Mouse (Mus musculus) stomach, postnatal 0 days (tissue): ENCODE data around the gene Pigo. TPM values are rescaled to one million over a fixed set of nuclear protein-coding genes. Genes with fewer than 3 reads are reported as not detected.
A peak's percentile ranks its signal among the peaks of the same experiment; 100 is the strongest.

Experiments used
- ATAC-seq: fragments of 200-750 bp; cut with Nextera tagmentation; 2 replicates; pipeline ENCODE4 v1.8.0; 2017; ENCODE audit not compliant: low FRiP score, low TSS enrichment
- DNase-seq: peaks from one replicate; pipeline ENCODE4 v3.0.0-alpha.2; 2016; ENCODE audit warnings: low spot score
- H3K27ac ChIP-seq: fragments of 300-500 bp; sonication (generic); replicated peaks from 2 replicates; pipeline ENCODE4 v1.5.1; 2014; ENCODE audit warnings: mild to moderate bottlenecking, control low read depth
- H3K27me3 ChIP-seq: fragments of 300-500 bp; sonication (generic); 2 replicates; pipeline ENCODE4 v1.6.1; 2014; ENCODE audit warnings: low read length; ENCODE audit not compliant: control insufficient read depth, insufficient read depth
- H3K36me3 ChIP-seq: fragments of 300-500 bp; sonication (generic); 2 replicates; pipeline ENCODE4 v1.6.1; 2014; ENCODE audit warnings: low read length, mixed read lengths; ENCODE audit not compliant: control insufficient read depth, insufficient read depth
- H3K4me1 ChIP-seq: fragments of 300-500 bp; sonication (generic); replicated peaks from 2 replicates; pipeline ENCODE4 v1.6.1; 2014; ENCODE audit warnings: antibody characterized with exemption; ENCODE audit not compliant: control insufficient read depth, insufficient read depth
- H3K4me2 ChIP-seq: fragments of 300-500 bp; sonication (generic); replicated peaks from 2 replicates; pipeline ENCODE4 v1.6.1; 2014; ENCODE audit warnings: low read depth, mild to moderate bottlenecking, control low read depth, moderate library complexity
- H3K4me3 ChIP-seq: fragments of 300-500 bp; sonication (generic); 2 replicates; pipeline ENCODE4 v1.5.1; 2014; ENCODE audit warnings: low read depth, low read length, control low read depth
- H3K9ac ChIP-seq: fragments of 300-500 bp; sonication (generic); 2 replicates; pipeline ENCODE4 v1.6.1; 2014; ENCODE audit warnings: mild to moderate bottlenecking, low read length, control low read depth, mixed read lengths
- H3K9me3 ChIP-seq: fragments of 300-500 bp; sonication (generic); 2 replicates; pipeline ENCODE4 v1.6.1; 2016; ENCODE audit warnings: low read length; ENCODE audit not compliant: control insufficient read depth
- CTCF ChIP-seq: IDR thresholded peaks from 2 replicates; pipeline ENCODE4 v1.5.1; 2016; ENCODE audit warnings: antibody characterized with exemption, low read depth, mild to moderate bottlenecking, moderate library complexity
- EP300 ChIP-seq: optimal IDR thresholded peaks from 2 replicates; pipeline ENCODE3; 2016; ENCODE audit warnings: antibody characterized with exemption
- WGBS: fragments of 180-500 bp; shearing (Covaris S2); extraction: QIAGEN DNeasy Blood & Tissue Kit; methylation state at CpG from one replicate; pipeline ENCODE4 v1.1.7; 2014; 5-methylcytosine and 5-hydroxymethylcytosine counted together
- polyA plus RNA-seq: library from polyadenylated mRNA; unstranded; fragments of >200 nt; fragmentation: Nextera tagmentation; extraction: Ambion mirVana; gene quantifications from 2 replicates; pipeline ENCODE4 v1.2.1, GENCODE M21; 2015

Gene Pigo
- polyA plus RNA-seq, 1 experiment from 2014 or later, result 10.3 TPM

DNA sequence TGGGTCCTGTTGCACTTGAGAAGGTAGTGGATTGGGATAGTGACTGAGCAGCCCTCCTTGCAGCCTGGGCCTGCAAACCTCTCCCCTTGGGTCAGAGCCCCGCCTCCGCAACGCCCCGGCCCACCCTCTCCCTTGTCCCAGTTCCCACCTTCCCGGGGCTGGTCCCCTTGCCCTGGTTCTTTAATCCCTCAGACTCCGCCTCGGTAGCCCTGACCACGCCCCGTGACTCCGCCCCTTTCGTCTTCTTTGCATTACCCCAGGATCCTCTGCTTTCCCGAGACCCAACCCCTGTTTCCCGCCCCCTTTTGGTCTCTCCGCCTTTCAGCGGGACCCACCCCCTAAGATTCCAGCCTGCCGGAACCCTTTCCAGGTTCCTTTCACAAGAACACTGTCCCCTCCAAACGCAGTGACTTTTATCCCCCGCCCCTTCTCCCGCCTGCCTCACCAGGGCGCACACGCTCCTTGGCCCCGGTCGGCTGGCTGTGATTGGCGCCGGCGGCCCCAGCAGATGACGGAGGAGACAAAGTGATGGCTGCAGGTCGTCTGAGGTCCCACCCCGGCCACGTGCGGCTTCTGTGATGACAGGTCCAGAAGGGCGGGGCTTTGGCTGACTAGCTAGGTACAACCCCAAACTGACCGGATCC lies 20.2 kb upstream of the Pigo start, which contains the start of gene Fam214b:
Fam214b (minus strand) TSS at position 562 of the 644 bp plus-strand sequence.
- Histone ChIP-seq H3K9me3 (no peaks in the 10 kb centered on the region), H3K9ac (peak within 1 kb of the TSS; percentile 54), H3K4me1 (no peaks in the 10 kb centered on the region), H3K27ac (peak within 1 kb of the TSS; percentile 87), H3K27me3 (no peaks in the 10 kb centered on the region), H3K4me2 (peak within 1 kb of the TSS; percentile 86), H3K36me3 (no peaks in the 10 kb centered on the region), H3K4me3 (peak within 1 kb of the TSS; percentile 55)
- TF ChIP-seq EP300, result no peak
- peak; percentile 16; the same call in 1 of the 2 replicates for TF ChIP-seq CTCF
- 1% methylated on average over 31 of the region's 33 CpGs for WGBS
- peak; percentile 99 for DNase-seq
- ATAC-seq, result peak; percentile 92

DNA sequence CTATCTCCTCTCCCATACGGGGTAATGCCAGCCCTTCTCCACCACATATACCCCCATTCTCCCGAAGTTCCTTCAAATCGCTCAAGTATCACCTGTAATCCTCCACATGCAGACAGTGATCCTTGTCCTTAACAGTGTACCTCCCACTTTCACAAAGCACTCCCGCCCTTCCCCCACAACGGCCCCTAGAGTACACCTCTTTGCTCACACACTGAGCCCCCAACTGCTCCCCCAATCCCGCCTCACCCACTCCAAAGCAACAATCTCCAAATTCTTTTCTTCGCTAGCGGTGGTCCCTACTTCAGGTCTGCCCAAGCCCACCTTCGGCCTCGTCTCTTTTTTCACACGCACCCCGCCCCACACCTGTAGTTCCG lies 19.7 kb upstream of the Pigo start:
- DNase-seq (no peak), ATAC-seq (0 out of 2 replicates have a peak, but pooled peaks have one; percentile 0)
- Histone ChIP-seq H3K27me3 (no peaks in the 10 kb centered on the region), H3K9me3 (no peaks in the 10 kb centered on the region), H3K27ac (peak overlapping the region; percentile 87), H3K4me1 (no peaks in the 10 kb centered on the region), H3K4me2 (peak overlapping the region; percentile 86), H3K9ac (peak overlapping the region; percentile 52; the same call in 1 of the 2 replicates), H3K4me3 (peak overlapping the region; percentile 55), H3K36me3 (no peaks in the 10 kb centered on the region)
- 3% methylated on average over 13 of the region's 13 CpGs for WGBS
- TF ChIP-seq EP300 (no peak), CTCF (no peak)

- no peaks in the 10 kb centered on the region for H3K27me3 ChIP-seq
- peak overlapping the region; percentile 55 for H3K4me3 ChIP-seq
- peak overlapping the region; percentile 41 for H3K9ac ChIP-seq
- no peaks in the 10 kb centered on the region for H3K4me1 ChIP-seq
- ATAC-seq, result no peak
- TF ChIP-seq EP300 (no peak), CTCF (no peak)
- H3K27ac ChIP-seq, result peak overlapping the region; percentile 87
- DNase-seq, result peak; percentile 65
- H3K9me3 ChIP-seq, result no peaks in the 10 kb centered on the region
- 18% methylated on average over 4 of the region's 4 CpGs for WGBS
- peak overlapping the region; percentile 86 for H3K4me2 ChIP-seq
- H3K36me3 ChIP-seq, result no peaks in the 10 kb centered on the region
These were observed 19.1 kb upstream of the Pigo start for GRCm38 (mm10) chr4:43044673-43045072.

GRCm38 (mm10) chr4:43043644-43044357 lies 18.2 kb upstream of the Pigo start:
- ATAC-seq, result peak; percentile 6; the same call in 1 of the 2 replicates
- no peak for TF ChIP-seq EP300
- TF ChIP-seq CTCF, result no peak
- Histone ChIP-seq H3K4me3 (no peak overlapping the region), H3K9me3 (no peaks in the 10 kb centered on the region), H3K9ac (0 out of 2 replicates have a peak overlapping the region, but pooled peaks have one; percentile 14), H3K27ac (peak overlapping the region; percentile 87), H3K4me1 (no peaks in the 10 kb centered on the region), H3K36me3 (no peaks in the 10 kb centered on the region), H3K27me3 (no peaks in the 10 kb centered on the region), H3K4me2 (peak overlapping the region; percentile 86)
- DNase-seq, result peak; percentile 79
- 11% methylated on average over 7 of the region's 7 CpGs for WGBS

DNA sequence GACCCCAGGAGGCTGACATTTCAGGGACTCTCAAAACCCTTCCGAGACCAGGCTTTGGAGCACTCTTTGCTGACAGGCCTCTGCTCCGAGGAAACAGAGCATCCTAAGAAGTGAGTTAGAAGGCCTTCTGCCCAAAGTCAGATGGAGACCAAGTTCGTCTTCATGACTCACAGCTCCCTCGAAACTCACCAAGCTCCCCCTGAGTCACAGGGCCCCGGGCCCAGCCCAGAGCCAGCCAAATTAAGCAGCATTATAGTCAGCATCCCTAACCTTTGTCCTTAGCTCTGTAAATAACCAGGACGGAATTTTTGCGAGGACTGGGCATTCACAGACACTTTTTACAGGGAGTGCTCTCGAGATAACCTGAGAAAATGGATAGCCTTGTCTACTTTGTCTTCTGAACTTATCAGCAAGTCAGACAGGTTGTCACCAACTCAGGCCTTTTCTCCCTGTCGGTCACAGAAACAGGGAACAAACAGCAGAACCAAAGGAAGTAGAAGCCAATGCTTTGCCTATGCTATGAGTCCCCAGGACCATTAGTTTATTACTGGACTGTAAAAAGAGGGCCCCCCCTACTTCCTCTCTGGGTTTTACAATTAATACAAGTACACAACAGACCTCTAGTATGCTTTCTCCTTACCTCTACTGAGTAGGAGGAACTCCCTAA lies 15.4 kb upstream of the Pigo start:
- Histone ChIP-seq H3K4me2 (no peak overlapping the region), H3K4me1 (no peaks in the 10 kb centered on the region), H3K9ac (no peak overlapping the region), H3K27me3 (no peaks in the 10 kb centered on the region), H3K36me3 (peaks cover 1% of the 10 kb centered on the region; the same call in 1 of the 2 replicates), H3K9me3 (no peaks in the 10 kb centered on the region), H3K27ac (peak overlapping the region; percentile 46), H3K4me3 (no peak overlapping the region)
- no peak for ATAC-seq
- DNase-seq, result no peak
- TF ChIP-seq CTCF, result no peak
- no peak for TF ChIP-seq EP300
- WGBS, result 47% methylated on average over 9 of the region's 9 CpGs
